Mouse (Mus musculus): ENCODE data around the gene Atm. TPM values are rescaled to one million over a fixed set of nuclear protein-coding genes. Genes with fewer than 3 reads are reported as not detected.

The Atm gene
- polyA plus RNA-seq, 1 experiment, result 0.65 TPM

DNA sequence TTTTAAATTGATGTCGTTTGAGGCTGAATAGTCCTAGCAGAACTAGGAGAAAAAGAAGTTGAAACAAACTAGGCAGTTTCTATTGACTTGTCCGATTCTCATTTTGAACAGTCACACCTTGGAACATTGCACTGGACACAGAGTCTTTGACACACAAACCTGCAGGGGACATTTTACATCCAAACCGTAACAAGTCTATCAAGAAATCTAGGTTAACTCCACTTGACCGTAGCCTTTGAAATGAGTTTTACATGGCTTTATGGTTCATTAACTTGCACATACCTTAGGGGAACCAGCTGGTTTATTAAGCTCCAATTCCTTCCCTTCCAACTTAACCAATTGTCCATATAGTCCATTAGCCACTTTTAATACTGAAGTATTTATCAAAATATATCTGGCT is 135.8 kb downstream of the Atm start:
- peaks cover 7% of the 10 kb centered on the region; the same call in 1 of the 2 replicates for H3K4me1 ChIP-seq (ENCODE audit: control insufficient read depth, insufficient read depth, insufficient read length, low read length)
- no peak for TF ChIP-seq POLR2A (IDR thresholded peaks at IDR 0.05; ENCODE audit: low read depth, low read length)
- no peak for TF ChIP-seq CTCF (IDR thresholded peaks at IDR 0.05; ENCODE audit: extremely low read depth, insufficient read length, insufficient replicate concordance, low read depth, low read length)
- H3K4me3 ChIP-seq (ENCODE audit: low read depth, low read length), result no peak overlapping the region
- peaks cover 11% of the 10 kb centered on the region for H3K36me3 ChIP-seq (ENCODE audit: control insufficient read depth, insufficient read depth, low read length)
- WGBS, result 88% methylated on average over 4 of the region's 4 CpGs
- H3K27ac ChIP-seq (ENCODE audit: insufficient read depth, low read depth, low read length), result no peak overlapping the region
- H3K27me3 ChIP-seq (ENCODE audit: control insufficient read depth, insufficient read depth, low read length), result no peaks in the 10 kb centered on the region

DNA sequence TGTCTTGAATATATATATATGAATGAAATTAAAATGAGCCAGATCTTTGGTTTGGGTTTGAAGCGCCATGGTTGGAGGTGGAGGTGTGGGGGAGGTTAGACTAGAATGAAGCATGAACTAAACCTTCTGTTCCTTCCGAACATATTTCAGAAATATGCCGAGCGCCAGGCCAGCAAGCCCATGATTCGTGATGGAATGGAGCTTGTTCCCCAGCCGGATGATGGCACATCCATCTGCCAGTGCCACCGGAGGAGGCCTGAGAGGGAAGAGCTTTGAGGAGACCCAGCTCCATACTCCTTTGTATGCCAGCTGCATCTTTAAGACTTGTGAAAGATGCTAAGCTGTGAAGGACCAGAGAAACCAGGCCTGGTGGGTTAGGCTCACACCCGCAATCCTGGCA is 137.0 kb downstream of the Atm start:
- 97% methylated on average over 8 of the region's 8 CpGs for WGBS
- H3K27me3 ChIP-seq (ENCODE audit: control insufficient read depth, insufficient read depth, low read length), result no peaks in the 10 kb centered on the region
- H3K4me1 ChIP-seq (ENCODE audit: control insufficient read depth, insufficient read depth, insufficient read length, low read length), result peaks cover 5% of the 10 kb centered on the region; the same call in 1 of the 2 replicates
- H3K4me3 ChIP-seq (ENCODE audit: low read depth, low read length), result no peak overlapping the region
- no peak overlapping the region for H3K27ac ChIP-seq (ENCODE audit: insufficient read depth, low read depth, low read length)
- TF ChIP-seq CTCF (IDR thresholded peaks at IDR 0.05; ENCODE audit: extremely low read depth, insufficient read length, insufficient replicate concordance, low read depth, low read length) (no peak), POLR2A (IDR thresholded peaks at IDR 0.05; ENCODE audit: low read depth, low read length) (no peak)
- H3K36me3 ChIP-seq (ENCODE audit: control insufficient read depth, insufficient read depth, low read length), result peaks cover 11% of the 10 kb centered on the region

DNA sequence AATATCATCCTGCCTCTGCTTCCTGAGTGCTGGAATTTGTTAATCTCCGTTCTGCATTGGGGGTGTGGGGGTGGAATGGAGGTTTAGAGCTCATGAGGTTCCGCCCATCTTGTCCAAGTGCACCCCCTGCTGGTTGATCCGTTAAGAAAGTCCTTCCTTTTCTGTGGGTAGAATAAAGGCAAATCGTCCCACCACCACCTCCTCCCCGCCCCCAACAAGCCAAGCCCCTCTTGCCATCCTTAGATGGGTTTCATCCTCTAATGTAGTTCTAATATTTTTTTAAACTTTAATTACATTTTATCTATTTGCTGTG is 138.2 kb downstream of the Atm start:
- Histone ChIP-seq H3K27me3 (ENCODE audit: control insufficient read depth, insufficient read depth, low read length) (no peaks in the 10 kb centered on the region), H3K27ac (ENCODE audit: insufficient read depth, low read depth, low read length) (no peak overlapping the region), H3K4me3 (ENCODE audit: low read depth, low read length) (no peak overlapping the region), H3K4me1 (ENCODE audit: control insufficient read depth, insufficient read depth, insufficient read length, low read length) (peaks cover 5% of the 10 kb centered on the region; the same call in 1 of the 2 replicates), H3K36me3 (ENCODE audit: control insufficient read depth, insufficient read depth, low read length) (peaks cover 13% of the 10 kb centered on the region)
- 12% methylated on average over 5 of the region's 5 CpGs for WGBS
- TF ChIP-seq CTCF (IDR thresholded peaks at IDR 0.05; ENCODE audit: extremely low read depth, insufficient read length, insufficient replicate concordance, low read depth, low read length) (peak; percentile 84; the same call in 1 of the 2 replicates), POLR2A (IDR thresholded peaks at IDR 0.05; ENCODE audit: low read depth, low read length) (no peak)

DNA sequence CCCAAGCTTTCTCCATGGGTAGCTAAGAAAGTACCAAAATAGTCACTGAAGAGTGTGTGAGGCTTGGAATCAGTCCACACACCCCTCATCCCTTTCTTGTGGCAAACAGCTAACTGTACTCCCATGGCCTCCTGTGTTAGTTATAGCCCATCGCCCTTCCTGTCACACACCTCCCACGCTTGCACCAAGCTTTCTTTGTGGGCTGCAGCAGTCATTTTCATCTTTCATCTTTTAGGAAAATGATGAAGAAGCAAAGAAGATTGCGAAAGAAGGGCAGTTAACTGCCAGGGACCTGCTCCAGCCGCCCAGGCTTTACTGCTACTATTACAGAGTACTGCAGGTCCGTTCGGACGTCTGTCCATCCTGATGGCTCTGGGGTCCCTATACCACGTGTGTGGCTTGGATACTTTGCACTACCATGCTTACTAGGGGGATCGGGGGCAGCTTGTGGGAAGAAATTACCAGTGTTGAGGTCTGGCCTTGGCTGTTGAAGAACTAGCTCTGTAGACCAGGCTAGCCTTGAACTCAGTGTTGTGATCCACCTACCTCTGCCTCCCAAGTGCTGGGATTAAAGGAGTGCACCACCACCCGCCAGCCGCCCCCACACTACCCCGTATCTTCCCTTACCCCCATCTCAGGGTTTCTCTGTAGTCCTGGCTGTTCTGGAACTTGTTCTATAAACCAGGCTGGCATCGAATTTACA is 138.7 kb downstream of the Atm start:
- no peak for TF ChIP-seq CTCF (IDR thresholded peaks at IDR 0.05; ENCODE audit: extremely low read depth, insufficient read length, insufficient replicate concordance, low read depth, low read length)
- no peak for TF ChIP-seq POLR2A (IDR thresholded peaks at IDR 0.05; ENCODE audit: low read depth, low read length)
- 69% methylated on average over 13 of the region's 13 CpGs for WGBS
- Histone ChIP-seq H3K36me3 (ENCODE audit: control insufficient read depth, insufficient read depth, low read length) (peaks cover 14% of the 10 kb centered on the region), H3K27ac (ENCODE audit: insufficient read depth, low read depth, low read length) (no peak overlapping the region), H3K27me3 (ENCODE audit: control insufficient read depth, insufficient read depth, low read length) (no peaks in the 10 kb centered on the region), H3K4me3 (ENCODE audit: low read depth, low read length) (no peak overlapping the region), H3K4me1 (ENCODE audit: control insufficient read depth, insufficient read depth, insufficient read length, low read length) (peaks cover 5% of the 10 kb centered on the region; the same call in 1 of the 2 replicates)

DNA sequence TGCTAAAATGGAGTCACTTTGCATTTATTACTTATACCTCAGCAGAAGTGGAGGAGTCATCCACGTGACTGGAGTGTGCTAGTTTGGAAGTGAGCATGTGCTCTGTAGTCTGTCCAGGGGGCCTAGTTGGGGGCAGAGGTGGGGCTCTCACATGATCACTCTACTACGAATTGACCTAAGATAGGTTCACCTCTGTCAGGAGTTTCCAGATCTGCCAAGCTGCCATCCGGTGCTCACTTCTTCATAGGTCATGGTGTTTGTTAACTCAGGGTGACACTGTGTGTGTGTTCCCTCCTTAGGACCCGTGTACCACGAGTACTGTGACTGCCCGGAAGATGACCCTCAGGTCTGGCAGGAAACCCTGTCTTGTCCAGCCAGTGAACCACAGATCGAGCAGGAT is 146.4 kb downstream of the Atm start:
- H3K27me3 ChIP-seq (ENCODE audit: control insufficient read depth, insufficient read depth, low read length), result no peaks in the 10 kb centered on the region
- peaks cover 8% of the 10 kb centered on the region for H3K36me3 ChIP-seq (ENCODE audit: control insufficient read depth, insufficient read depth, low read length)
- WGBS, result 81% methylated on average over 7 of the region's 7 CpGs
- TF ChIP-seq CTCF (IDR thresholded peaks at IDR 0.05; ENCODE audit: extremely low read depth, insufficient read length, insufficient replicate concordance, low read depth, low read length), result no peak
- TF ChIP-seq POLR2A (IDR thresholded peaks at IDR 0.05; ENCODE audit: low read depth, low read length), result no peak
- no peak overlapping the region for H3K27ac ChIP-seq (ENCODE audit: insufficient read depth, low read depth, low read length)
- H3K4me3 ChIP-seq (ENCODE audit: low read depth, low read length), result no peak overlapping the region
- peaks cover 3% of the 10 kb centered on the region; the same call in 1 of the 2 replicates for H3K4me1 ChIP-seq (ENCODE audit: control insufficient read depth, insufficient read depth, insufficient read length, low read length)

Other genes starting within 250 kb of the Atm start
- 1.3 and 2.6 TPM in 2 replicates for gene Exph5, start 235.1 kb downstream of the Atm start, polyA plus RNA-seq (2012; rRNA removed)
- 1.5 and 2.6 TPM in 2 replicates for gene Kdelc2, start 152.7 kb downstream of the Atm start, polyA plus RNA-seq (2012; rRNA removed)
- gene 4930550C14Rik, start 134.4 kb downstream of the Atm start, polyA plus RNA-seq (2012; rRNA removed), result not detected in 2 replicates
- gene Npat, start 307 bp upstream of the Atm start, polyA plus RNA-seq (2012; rRNA removed), result 0.36 and 0.91 TPM in 2 replicates
- gene Acat1, start 73.6 kb upstream of the Atm start, polyA plus RNA-seq (2012; rRNA removed), result 8.3 and 12.6 TPM in 2 replicates
- 1.6 and 2.0 TPM in 2 replicates for gene Cul5, start 133.3 kb upstream of the Atm start, polyA plus RNA-seq (2012; rRNA removed)
- gene Rab39, start 169.5 kb upstream of the Atm start, polyA plus RNA-seq (2012; rRNA removed), result 0.05 TPM in 1 of 2 replicates, not detected in the other
- gene Slc35f2, start 234.8 kb upstream of the Atm start, polyA plus RNA-seq (2012; rRNA removed), result 21.6 and 30.5 TPM in 2 replicates